Mouse (Mus musculus): ENCODE data around the gene Zfp945. TPM values are rescaled to one million over a fixed set of nuclear protein-coding genes. Genes with fewer than 3 reads are reported as not detected.
"Not testable (repeated sequence)": the region's sequence is repeated elsewhere in the genome, so short reads cannot be mapped to it uniquely, and the experiment has no call there.

Zfp945 gene
- polyA plus RNA-seq (2016; fragmentation: Nextera tagmentation; extraction: Ambion mirVana): 15.3 and 19.6 TPM in 2 replicates

DNA sequence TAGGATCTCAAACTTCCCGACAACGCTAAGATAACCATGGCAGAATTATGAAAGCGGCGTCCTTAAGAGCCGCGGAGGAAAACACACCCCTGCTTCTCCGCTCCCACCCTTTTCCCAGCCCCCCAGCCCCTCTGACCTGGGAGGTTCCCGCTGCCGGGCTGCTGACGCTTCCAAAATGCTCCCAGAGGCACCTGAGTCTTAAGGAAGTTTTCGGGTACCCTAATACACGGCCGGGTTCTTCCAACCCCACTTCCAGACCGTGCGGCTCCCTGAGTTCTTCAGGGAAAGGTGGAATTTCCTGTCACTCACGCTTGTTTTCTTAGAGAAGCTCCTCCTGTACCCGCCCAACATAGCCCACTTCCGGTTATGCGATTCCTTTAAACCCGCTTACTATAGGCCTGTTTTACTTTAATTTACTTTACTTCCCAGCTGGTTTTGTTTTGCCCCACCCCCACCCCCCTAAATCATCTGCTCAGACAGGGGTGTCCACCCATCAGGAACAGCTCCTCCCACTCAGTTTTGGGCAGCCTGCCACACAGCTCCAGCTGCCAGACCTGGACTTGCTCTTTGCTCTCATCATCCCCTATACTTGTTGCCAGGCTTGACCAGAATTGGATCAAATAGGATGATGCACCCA, at the start of gene Zfp945:
Gene Zfp945 (minus strand): TSS at position 290 of the 637 bp plus-strand sequence.
- peak; percentile 83 for DNase-seq (ENCODE audit: low spot score)
- Histone ChIP-seq H3K27me3 (ENCODE audit: low read depth, poor library complexity, severe bottlenecking) (no peaks in the 10 kb centered on the region), H3K36me3 (peaks cover 35% of the 10 kb centered on the region), H3K27ac (peak within 1 kb of the TSS; percentile 92), H3K4me3 (peak within 1 kb of the TSS; percentile 77), H3K4me1 (peaks cover 8% of the 10 kb centered on the region), H3K9me3 (replicated peaks) (no peaks in the 10 kb centered on the region)
- WGBS: under 1% methylated on average over 20 of the region's 20 CpGs

DNA sequence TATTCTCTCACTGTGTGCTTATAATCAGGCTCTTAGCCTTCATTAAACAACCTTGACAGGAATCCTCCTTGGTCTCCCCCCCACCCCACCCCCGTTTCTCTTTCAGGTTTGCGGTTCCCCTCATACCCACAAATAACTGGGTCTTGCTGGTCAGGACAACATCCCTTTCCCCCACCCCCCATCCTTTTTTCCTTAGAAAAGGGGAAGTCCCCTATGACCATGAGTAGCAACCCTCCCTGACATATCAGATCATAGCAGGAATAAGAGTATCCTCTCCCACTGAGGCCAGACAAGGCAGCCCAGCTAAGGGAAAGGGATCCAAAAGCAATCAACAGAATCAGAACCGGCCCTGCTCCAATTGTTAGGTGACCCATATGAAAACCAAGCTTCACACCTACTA, 21.4 kb upstream of the Zfp945 start:
- no peak for DNase-seq (ENCODE audit: low spot score)
- H3K4me1 ChIP-seq: no peaks in the 10 kb centered on the region
- H3K9me3 ChIP-seq (replicated peaks): no peaks in the 10 kb centered on the region; the same call in 1 of the 2 replicates
- no peak overlapping the region for H3K4me3 ChIP-seq
- H3K36me3 ChIP-seq: no peaks in the 10 kb centered on the region
- H3K27ac ChIP-seq: no peak overlapping the region
- WGBS: 93% methylated on average over 3 of the region's 3 CpGs
- H3K27me3 ChIP-seq (ENCODE audit: low read depth, poor library complexity, severe bottlenecking): no peaks in the 10 kb centered on the region

DNA sequence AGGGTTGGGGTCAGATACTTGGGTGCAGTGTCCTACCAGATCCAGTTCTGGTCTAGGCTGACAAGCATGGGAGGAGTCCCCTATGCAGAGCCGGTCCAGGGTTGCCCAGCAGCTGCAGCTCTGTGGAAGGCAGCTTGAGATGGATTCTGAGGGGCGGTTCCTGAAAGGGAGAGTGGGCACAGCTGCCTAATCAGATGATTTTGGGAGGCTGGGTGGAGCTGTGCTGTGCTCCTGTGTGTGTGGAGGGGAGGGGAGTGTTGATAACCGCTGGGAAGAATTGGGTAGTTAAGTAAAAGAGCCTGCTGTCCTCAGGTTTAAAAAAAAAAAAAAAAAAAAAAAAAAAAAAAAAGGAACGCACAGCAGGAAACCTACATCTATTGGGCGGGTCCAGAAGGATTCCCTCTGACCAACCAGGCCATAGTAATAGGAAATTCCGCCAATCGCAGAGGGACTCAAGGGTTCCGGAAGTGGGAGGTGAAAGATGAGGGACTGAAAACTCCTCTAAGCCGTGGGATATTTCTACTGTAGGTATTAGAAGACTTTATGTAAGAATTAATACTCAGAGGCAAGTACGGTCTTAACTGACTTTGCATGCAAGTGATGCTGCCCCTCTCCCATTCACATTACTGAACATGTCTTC, 17.2 kb upstream of the Zfp945 start:
- no peaks in the 10 kb centered on the region; the same call in 1 of the 2 replicates for H3K9me3 ChIP-seq (replicated peaks)
- no peaks in the 10 kb centered on the region for H3K27me3 ChIP-seq (ENCODE audit: low read depth, poor library complexity, severe bottlenecking)
- no peak overlapping the region for H3K27ac ChIP-seq
- no peaks in the 10 kb centered on the region for H3K36me3 ChIP-seq
- no peak overlapping the region for H3K4me3 ChIP-seq
- WGBS: 59% methylated on average over 10 of the region's 10 CpGs
- no peaks in the 10 kb centered on the region for H3K4me1 ChIP-seq
- no peak for DNase-seq (ENCODE audit: low spot score)

DNA sequence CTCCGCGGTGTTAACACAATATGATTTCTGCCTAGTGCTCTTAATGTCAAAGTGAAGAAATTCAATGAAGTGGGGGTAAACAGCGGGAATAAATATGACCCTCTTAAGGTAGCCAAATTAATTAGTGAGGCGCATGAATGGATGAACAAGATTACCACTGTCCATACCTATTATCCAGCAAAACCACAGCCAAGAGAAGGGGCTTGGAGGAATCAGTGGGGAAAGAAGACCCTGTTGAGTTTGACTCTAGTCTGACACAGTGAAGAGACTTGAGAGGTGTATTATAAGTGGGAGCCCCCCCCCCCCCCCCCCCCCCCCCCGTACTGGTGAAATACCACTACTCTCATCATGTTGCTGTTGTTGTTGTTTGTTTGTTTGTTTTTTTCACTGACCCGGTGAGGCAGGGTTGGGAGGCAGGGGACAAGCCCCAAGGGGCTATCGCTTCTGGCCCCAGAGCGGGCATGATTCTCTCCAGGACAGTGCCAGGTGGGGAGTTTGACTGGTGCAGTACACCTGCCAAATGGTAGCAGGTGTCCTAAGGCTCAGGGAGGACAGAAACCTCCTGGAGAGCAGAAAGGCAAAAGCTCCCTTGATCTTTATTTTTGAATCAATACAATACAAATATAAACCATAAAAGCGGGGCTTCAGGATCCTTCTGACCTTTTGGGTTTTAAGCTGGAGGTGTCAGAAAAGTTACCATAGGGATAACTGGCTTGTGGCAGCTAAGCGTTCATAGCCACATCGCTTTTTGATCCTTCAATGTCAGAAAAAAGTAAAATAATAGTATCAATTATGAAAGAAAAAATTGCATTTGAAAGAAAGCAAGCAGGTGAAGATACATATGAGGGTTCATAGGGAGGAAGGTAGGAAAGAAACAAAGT, 10.7 kb upstream of the Zfp945 start:
- H3K27me3 ChIP-seq (ENCODE audit: low read depth, poor library complexity, severe bottlenecking): no peaks in the 10 kb centered on the region
- H3K36me3 ChIP-seq: no peaks in the 10 kb centered on the region
- H3K27ac ChIP-seq: no peak overlapping the region
- H3K4me1 ChIP-seq: no peaks in the 10 kb centered on the region
- no peak overlapping the region for H3K4me3 ChIP-seq
- H3K9me3 ChIP-seq (replicated peaks): peaks cover 5% of the 10 kb centered on the region; the same call in 1 of the 2 replicates
- no peak for DNase-seq (ENCODE audit: low spot score)
- WGBS: 98% methylated on average over 10 of the region's 11 CpGs

DNA sequence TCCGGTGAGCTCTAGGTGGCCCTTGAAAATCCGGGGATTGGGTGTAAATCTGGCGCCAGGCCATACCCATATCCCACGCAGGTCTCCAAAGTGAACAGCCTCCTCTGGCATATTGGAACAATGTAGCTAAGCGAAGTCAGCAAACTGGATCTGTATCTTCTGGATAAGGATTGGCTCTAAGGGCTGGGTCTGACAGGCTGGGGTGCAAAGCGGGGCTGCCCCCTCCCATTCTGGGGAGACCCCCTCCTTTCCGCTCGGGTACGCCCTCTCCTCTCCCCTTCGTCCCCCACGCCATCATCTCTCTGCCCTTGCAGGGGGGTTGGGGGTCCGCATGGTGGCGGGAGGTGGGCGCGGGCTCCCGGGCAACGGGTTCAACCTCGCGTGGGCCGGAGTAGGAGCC, 9.4 kb upstream of the Zfp945 start:
- Histone ChIP-seq H3K9me3 (replicated peaks) (peaks cover 5% of the 10 kb centered on the region; the same call in 1 of the 2 replicates), H3K36me3 (no peaks in the 10 kb centered on the region), H3K27me3 (ENCODE audit: low read depth, poor library complexity, severe bottlenecking) (no peaks in the 10 kb centered on the region), H3K27ac (no peak overlapping the region), H3K4me1 (no peaks in the 10 kb centered on the region), H3K4me3 (no peak overlapping the region)
- WGBS: 83% methylated on average over 20 of the region's 20 CpGs
- DNase-seq (ENCODE audit: low spot score): peak; percentile 53

DNA sequence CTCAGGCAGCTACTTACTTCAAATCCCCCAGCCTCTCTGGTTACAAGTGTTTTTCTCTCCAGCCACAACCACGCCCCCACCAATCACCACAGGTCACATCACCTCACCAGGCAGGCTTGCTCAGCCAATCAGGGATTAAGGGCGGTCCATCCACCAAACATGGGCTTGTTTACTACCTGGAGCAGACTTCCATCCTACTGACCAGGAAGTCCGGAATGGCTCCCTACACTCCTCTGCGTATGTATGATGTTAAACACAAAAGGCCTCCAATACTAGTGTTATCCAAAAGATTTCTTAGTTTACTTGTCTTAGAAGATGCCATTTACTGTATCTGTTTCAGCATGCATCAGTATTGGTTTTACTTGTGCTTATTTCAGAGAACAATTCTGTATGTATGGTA, 8.6 kb upstream of the Zfp945 start:
- not testable (repeated sequence) for H3K27ac ChIP-seq; H3K9me3 ChIP-seq (replicated peaks); DNase-seq (ENCODE audit: low spot score); H3K4me1 ChIP-seq; H3K36me3 ChIP-seq; H3K27me3 ChIP-seq (ENCODE audit: low read depth, poor library complexity, severe bottlenecking); H3K4me3 ChIP-seq
- 87% methylated on average over 4 of the region's 4 CpGs for WGBS

DNA sequence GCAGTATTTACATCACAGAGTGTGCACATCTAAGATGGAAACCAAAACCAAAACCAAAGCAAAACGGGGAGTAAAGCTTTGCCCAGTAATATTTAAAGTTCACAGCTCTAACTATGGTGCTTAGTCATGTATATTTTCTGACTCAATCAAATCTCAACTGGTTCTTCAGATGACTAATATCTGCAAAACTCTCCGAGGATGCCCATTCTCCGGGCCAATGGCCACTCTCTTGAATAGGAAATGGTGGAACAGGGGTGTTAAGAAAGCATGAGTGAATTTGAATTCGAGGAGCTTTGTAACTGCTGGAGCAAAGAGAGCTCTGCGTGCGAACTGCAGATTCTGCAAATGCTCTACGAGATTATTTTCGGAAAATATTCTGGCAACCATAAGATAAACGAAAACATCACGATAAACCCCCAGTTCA, 501 bp downstream of the Zfp945 start:
- Histone ChIP-seq H3K9me3 (replicated peaks) (no peaks in the 10 kb centered on the region), H3K4me3 (peak overlapping the region; percentile 77), H3K27ac (peak overlapping the region; percentile 92), H3K27me3 (ENCODE audit: low read depth, poor library complexity, severe bottlenecking) (no peaks in the 10 kb centered on the region), H3K4me1 (peaks cover 8% of the 10 kb centered on the region), H3K36me3 (peaks cover 40% of the 10 kb centered on the region)
- no peak for DNase-seq (ENCODE audit: low spot score)
- WGBS: 4% methylated on average over 10 of the region's 10 CpGs

DNA sequence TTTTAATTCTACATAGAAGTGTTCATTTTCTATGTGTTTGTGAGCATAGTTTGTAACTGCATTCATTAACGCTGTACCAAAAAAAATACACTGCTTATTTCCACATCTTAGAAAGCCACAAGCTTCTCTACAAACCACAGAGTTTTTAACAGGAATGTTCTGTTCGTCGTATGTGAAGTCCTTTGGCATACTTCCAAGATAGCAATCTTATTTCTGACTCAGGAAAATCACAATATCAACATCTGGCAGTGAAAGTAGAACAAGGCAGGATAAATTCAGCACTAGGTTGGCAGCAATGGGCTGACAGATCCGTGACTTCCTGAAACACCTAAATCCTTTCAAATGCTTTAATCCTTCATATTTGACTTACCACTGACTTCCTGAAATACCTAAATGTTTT, 45.8 kb downstream of the Zfp945 start:
- no peaks in the 10 kb centered on the region for H3K36me3 ChIP-seq
- H3K27me3 ChIP-seq (ENCODE audit: low read depth, poor library complexity, severe bottlenecking): no peaks in the 10 kb centered on the region
- DNase-seq (ENCODE audit: low spot score): no peak
- H3K27ac ChIP-seq: no peak overlapping the region
- no peak overlapping the region for H3K4me3 ChIP-seq
- no peaks in the 10 kb centered on the region for H3K4me1 ChIP-seq
- 87% methylated on average over 4 of the region's 4 CpGs for WGBS
- no peaks in the 10 kb centered on the region for H3K9me3 ChIP-seq (replicated peaks)

DNA sequence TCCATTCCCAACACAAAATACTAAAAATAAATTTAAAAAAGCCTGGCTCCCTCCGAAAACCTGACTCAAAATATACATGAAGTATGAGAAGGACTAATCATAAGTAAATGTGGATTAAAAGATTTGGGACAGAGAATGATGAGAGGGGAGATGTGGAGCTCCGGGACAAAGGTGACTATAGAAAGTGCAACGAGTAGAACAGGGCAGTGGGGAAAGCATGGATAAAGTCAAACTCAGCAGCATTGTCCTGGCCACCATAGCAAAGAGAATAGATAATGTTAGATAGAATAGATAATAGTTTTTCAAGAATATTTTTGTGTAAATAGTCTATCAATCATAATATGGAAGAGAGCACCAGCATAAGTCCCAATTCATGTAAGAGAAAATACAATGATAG, 48.7 kb downstream of the Zfp945 start:
- Histone ChIP-seq H3K4me1 (no peaks in the 10 kb centered on the region), H3K27me3 (ENCODE audit: low read depth, poor library complexity, severe bottlenecking) (no peaks in the 10 kb centered on the region), H3K36me3 (peaks cover 13% of the 10 kb centered on the region), H3K27ac (peak overlapping the region; percentile 89; the same call in 1 of the 2 replicates), H3K9me3 (replicated peaks) (no peaks in the 10 kb centered on the region), H3K4me3 (peak overlapping the region; percentile 70)
- no peak for DNase-seq (ENCODE audit: low spot score)
- 86% methylated on average over 3 of the region's 3 CpGs for WGBS

DNA sequence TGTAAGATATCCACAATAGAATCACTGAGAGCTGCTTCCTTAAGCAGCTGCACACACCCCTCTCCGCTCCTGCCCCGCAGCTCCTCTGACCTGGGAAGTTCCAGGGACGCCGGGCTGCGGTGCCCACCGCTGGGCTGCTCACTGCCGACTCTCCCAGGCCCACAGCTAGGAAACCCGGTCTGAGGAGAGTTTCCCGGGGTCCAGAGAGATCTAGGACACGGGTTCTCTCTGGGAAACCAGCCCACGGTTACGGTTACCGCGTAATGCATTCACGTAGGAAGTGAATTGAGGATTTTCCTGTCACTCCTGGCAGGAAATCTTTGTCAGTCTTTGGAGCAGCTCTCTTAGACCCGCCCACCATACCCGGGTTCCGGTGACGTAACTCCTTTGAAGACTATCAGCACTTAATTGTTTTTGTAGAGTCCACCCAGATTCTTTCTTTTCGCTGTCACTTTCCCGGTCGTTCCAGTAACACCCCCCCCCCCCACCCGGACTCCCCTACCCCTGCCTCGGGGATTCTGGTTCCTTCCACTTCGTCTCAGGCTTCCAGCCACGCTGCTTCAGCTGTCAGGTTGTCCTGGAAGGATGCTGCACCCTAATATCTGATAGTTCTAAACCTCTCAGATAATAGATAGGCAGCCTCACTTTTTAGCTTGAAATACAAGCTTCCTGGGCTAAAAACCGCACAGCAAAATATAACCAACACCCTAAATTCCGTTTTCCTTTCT, 49.3 kb downstream of the Zfp945 start:
- Histone ChIP-seq H3K36me3 (peaks cover 13% of the 10 kb centered on the region), H3K4me3 (peak overlapping the region; percentile 70), H3K4me1 (no peaks in the 10 kb centered on the region), H3K27ac (peak overlapping the region; percentile 89), H3K9me3 (replicated peaks) (no peaks in the 10 kb centered on the region), H3K27me3 (ENCODE audit: low read depth, poor library complexity, severe bottlenecking) (no peaks in the 10 kb centered on the region)
- 2% methylated on average over 28 of the region's 28 CpGs for WGBS
- DNase-seq (ENCODE audit: low spot score): peak; percentile 73

DNA sequence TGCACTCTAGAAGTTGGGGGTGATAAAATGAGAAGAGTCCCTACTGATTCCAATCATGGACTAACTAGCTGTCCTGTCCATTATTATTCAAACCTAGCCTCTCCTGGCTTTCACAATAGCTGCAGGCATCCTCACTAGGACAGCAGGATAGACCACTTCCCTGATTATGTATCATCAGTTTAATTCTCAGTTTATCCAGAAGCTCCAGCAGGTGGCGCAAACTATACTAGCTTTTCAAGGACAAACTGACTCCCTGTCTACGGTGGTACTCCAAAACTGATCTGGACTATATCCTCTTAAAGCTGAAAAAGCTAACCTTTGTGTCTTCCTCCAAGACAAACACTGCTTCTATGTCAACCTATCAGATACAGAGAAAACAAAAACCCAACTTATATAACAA, 67.2 kb downstream of the Zfp945 start:
- WGBS: 78% methylated on average over 2 of the region's 2 CpGs
- Histone ChIP-seq H3K4me1 (no peaks in the 10 kb centered on the region), H3K27ac (no peak overlapping the region), H3K9me3 (replicated peaks) (no peaks in the 10 kb centered on the region), H3K36me3 (no peaks in the 10 kb centered on the region), H3K27me3 (ENCODE audit: low read depth, poor library complexity, severe bottlenecking) (no peaks in the 10 kb centered on the region), H3K4me3 (no peak overlapping the region)
- DNase-seq (ENCODE audit: low spot score): no peak

Measured in limb, embryonic 10.5 days (tissue).